Comparison of ENCODE assay signal across 8 mouse cellular contexts in genomic region chr3:101713138-101713638, GRCm38 (mm10).
DNase-seq lines count a peak whose midpoint lies in the region; ATAC-seq and TF ChIP-seq lines count a peak whose summit lies in the region.

No protein-coding gene starts in this region.

- H3K4me3 ChIP-seq in lung, embryonic 14.5 days (ENCODE audit: low read depth, low read length), result no peak overlapping the region
- H3K4me3 ChIP-seq in embryonic facial prominence, embryonic 15.5 days (replicated peaks), result no peak overlapping the region; the same call in 1 of the 2 replicates
- peak overlapping the region; percentile 12 for H3K4me3 ChIP-seq in heart, embryonic 16.5 days (ENCODE audit: low read length)
- no peak overlapping the region for H3K4me3 ChIP-seq in midbrain, embryonic 14.5 days (replicated peaks; ENCODE audit: low read depth, low read length)

- TF ChIP-seq CTCF in lung, embryonic 14.5 days (IDR thresholded peaks at IDR 0.05; ENCODE audit: low read depth), result no peak

- no peaks in the 10 kb centered on the region for H3K9me3 ChIP-seq in lung, embryonic 14.5 days (ENCODE audit: low read depth, low read length)
- H3K9me3 ChIP-seq in embryonic facial prominence, embryonic 15.5 days (replicated peaks), result no peaks in the 10 kb centered on the region
- no peaks in the 10 kb centered on the region for H3K9me3 ChIP-seq in heart, embryonic 16.5 days (replicated peaks; ENCODE audit: control insufficient read depth, low read length)
- no peaks in the 10 kb centered on the region for H3K9me3 ChIP-seq in midbrain, embryonic 14.5 days (ENCODE audit: control insufficient read depth, low read length)

- peak overlapping the region; percentile 35 for H3K4me2 ChIP-seq in lung, embryonic 14.5 days
- peak overlapping the region; percentile 32 for H3K4me2 ChIP-seq in embryonic facial prominence, embryonic 15.5 days (replicated peaks)
- H3K4me2 ChIP-seq in heart, embryonic 16.5 days (ENCODE audit: low read depth, low read length), result peak overlapping the region; percentile 49
- peak overlapping the region; percentile 37 for H3K4me2 ChIP-seq in midbrain, embryonic 14.5 days (ENCODE audit: low read length)

- peak overlapping the region; percentile 69 for H3K27ac ChIP-seq in lung, embryonic 14.5 days (ENCODE audit: low read depth)
- H3K27ac ChIP-seq in embryonic facial prominence, embryonic 15.5 days (replicated peaks), result peak overlapping the region; percentile 63
- peak overlapping the region; percentile 79 for H3K27ac ChIP-seq in heart, embryonic 16.5 days (ENCODE audit: low read length)
- no peak overlapping the region for H3K27ac ChIP-seq in midbrain, embryonic 14.5 days (replicated peaks; ENCODE audit: low read depth, low read length)

- 15% methylated on average over 11 of the region's 11 CpGs for WGBS in lung, embryonic 14.5 days
- 11% methylated on average over 11 of the region's 11 CpGs for WGBS in embryonic facial prominence, embryonic 15.5 days
- WGBS in heart, embryonic 16.5 days, result 20% methylated on average over 11 of the region's 11 CpGs
- 24% methylated on average over 11 of the region's 11 CpGs for WGBS in midbrain, embryonic 14.5 days

- peak overlapping the region; percentile 41; the same call in 1 of the 2 replicates for H3K9ac ChIP-seq in lung, embryonic 14.5 days
- H3K9ac ChIP-seq in embryonic facial prominence, embryonic 15.5 days, result no peak overlapping the region
- H3K9ac ChIP-seq in heart, embryonic 16.5 days (ENCODE audit: low read length), result peak overlapping the region; percentile 71
- no peak overlapping the region; the same call in 1 of the 2 replicates for H3K9ac ChIP-seq in midbrain, embryonic 14.5 days (replicated peaks; ENCODE audit: low read length)

- DNase-seq in lung, embryonic 14.5 days, result peak; percentile 57
- no peak for DNase-seq in lung, postnatal 14 days
- DNase-seq in midbrain, embryonic 14.5 days, result peak; percentile 60
- no peak for DNase-seq in cerebellum, adult 18-20 months
- DNase-seq in right cerebral cortex, postnatal 25 days, result no peak

- peaks cover 30% of the 10 kb centered on the region for H3K4me1 ChIP-seq in lung, embryonic 14.5 days (ENCODE audit: insufficient read depth)
- peaks cover 38% of the 10 kb centered on the region for H3K4me1 ChIP-seq in embryonic facial prominence, embryonic 15.5 days
- peaks cover 46% of the 10 kb centered on the region for H3K4me1 ChIP-seq in heart, embryonic 16.5 days (ENCODE audit: control insufficient read depth, insufficient read depth, low read length)
- peaks cover 29% of the 10 kb centered on the region for H3K4me1 ChIP-seq in midbrain, embryonic 14.5 days (ENCODE audit: control insufficient read depth, insufficient read depth, low read length)

- H3K27me3 ChIP-seq in lung, embryonic 14.5 days (ENCODE audit: insufficient read depth, low read length), result no peaks in the 10 kb centered on the region
- H3K27me3 ChIP-seq in embryonic facial prominence, embryonic 15.5 days, result no peaks in the 10 kb centered on the region
- no peaks in the 10 kb centered on the region for H3K27me3 ChIP-seq in heart, embryonic 16.5 days (ENCODE audit: control insufficient read depth, insufficient read depth, low read length)
- H3K27me3 ChIP-seq in midbrain, embryonic 14.5 days (ENCODE audit: control insufficient read depth, insufficient read depth, low read length), result no peaks in the 10 kb centered on the region

- ATAC-seq in lung, embryonic 14.5 days (ENCODE audit: insufficient read depth), result peak; percentile 50; the same call in 1 of the 2 replicates
- ATAC-seq in embryonic facial prominence, embryonic 15.5 days (ENCODE audit: insufficient number of reproducible peaks, low FRiP score, low TSS enrichment, low read depth), result 0 out of 2 replicates have a peak, but pooled peaks have one; percentile 41
- ATAC-seq in heart, embryonic 16.5 days (replicated peaks; ENCODE audit: extremely low read depth, insufficient read depth, low FRiP score), result no peak; the same call in 1 of the 2 replicates
- no peak for ATAC-seq in midbrain, embryonic 14.5 days (ENCODE audit: low FRiP score, low TSS enrichment)
- ATAC-seq in activated CD4-positive, CD25-positive, alpha-beta regulatory T cell, adult 4 months, result no peak

- no peaks in the 10 kb centered on the region for H3K36me3 ChIP-seq in lung, embryonic 14.5 days (ENCODE audit: insufficient read depth)
- no peaks in the 10 kb centered on the region for H3K36me3 ChIP-seq in embryonic facial prominence, embryonic 15.5 days
- H3K36me3 ChIP-seq in heart, embryonic 16.5 days (ENCODE audit: control insufficient read depth, insufficient read depth), result no peaks in the 10 kb centered on the region
- H3K36me3 ChIP-seq in midbrain, embryonic 14.5 days (ENCODE audit: control insufficient read depth, insufficient read depth, low read length), result no peaks in the 10 kb centered on the region

Comparison
In these comparisons a context has a peak if more than half of its experiments do, and no peak if none do; other contexts are left out.
1. DNase-seq: peak in lung, embryonic 14.5 days (single experiment) and midbrain, embryonic 14.5 days (single experiment); none in lung, postnatal 14 days (single experiment), cerebellum, adult 18-20 months (0 of 2) and right cerebral cortex, postnatal 25 days (single experiment).
2. ATAC-seq: peak in lung, embryonic 14.5 days (single experiment) and embryonic facial prominence, embryonic 15.5 days (single experiment); none in heart, embryonic 16.5 days (single experiment), midbrain, embryonic 14.5 days (single experiment) and activated CD4-positive, CD25-positive, alpha-beta regulatory T cell, adult 4 months (single experiment).
3. H3K9ac ChIP-seq: peak in lung, embryonic 14.5 days (single experiment) and heart, embryonic 16.5 days (single experiment); none in embryonic facial prominence, embryonic 15.5 days (single experiment) and midbrain, embryonic 14.5 days (single experiment).
4. Peak in every context shown above with its lines, with median percentiles within 50 percentile points of each other: H3K4me2 ChIP-seq.